Mouse (Mus musculus) embryonic facial prominence, embryonic 10.5 days (tissue): ENCODE data around the gene Cts7. TPM values are rescaled to one million over a fixed set of nuclear protein-coding genes. Genes with fewer than 3 reads are reported as not detected.

Experiments
- DNase-seq: peaks from one replicate; pipeline ENCODE4 v3.0.0-alpha.2; 2017; ENCODE audit warnings: low spot score
- H3K27ac ChIP-seq: fragments of 300-500 bp; sonication (generic); replicated peaks from 2 replicates; pipeline ENCODE4 v1.5.1; 2016; ENCODE audit warnings: mild to moderate bottlenecking
- H3K27me3 ChIP-seq: fragments of 300-500 bp; sonication (generic); replicated peaks from 2 replicates; pipeline ENCODE4 v1.6.1; 2016; ENCODE audit warnings: low read depth, mild to moderate bottlenecking; ENCODE audit not compliant: poor library complexity, severe bottlenecking
- H3K36me3 ChIP-seq: fragments of 300-500 bp; sonication (generic); replicated peaks from 2 replicates; pipeline ENCODE4 v1.6.1; 2016; ENCODE audit warnings: mild to moderate bottlenecking, moderate library complexity
- H3K4me1 ChIP-seq: fragments of 300-500 bp; sonication (generic); 2 replicates; pipeline ENCODE4 v1.6.1; 2016
- H3K4me3 ChIP-seq: fragments of 300-500 bp; sonication (generic); 2 replicates; pipeline ENCODE4 v1.5.1; 2016; ENCODE audit warnings: mild to moderate bottlenecking, moderate library complexity
- H3K9me3 ChIP-seq: fragments of 300-500 bp; sonication (generic); 2 replicates; pipeline ENCODE4 v1.6.1; 2016; ENCODE audit warnings: mild to moderate bottlenecking
- microRNA-seq: library from miRNA; unstranded; fragments of <30 nt; microRNA quantifications from one replicate; pipeline ENCODE4, GENCODE M21; 2017
- polyA plus RNA-seq: library from polyadenylated mRNA; unstranded; fragments of >200 nt; fragmentation: Nextera tagmentation; extraction: Ambion mirVana; gene quantifications from 2 replicates; pipeline ENCODE4 v1.2.1, GENCODE M21; 2016

The Cts7 gene
- not detected in 2 replicates for polyA plus RNA-seq

GRCm38 (mm10) chr13:61358097-61358496, at the start of gene Cts7:
TSS of gene Cts7 (minus strand) at chr13:61358197.
- Histone ChIP-seq H3K9me3 (peaks cover 35% of the 10 kb centered on the region; the same call in 1 of the 2 replicates), H3K36me3 (no peaks in the 10 kb centered on the region), H3K27me3 (no peaks in the 10 kb centered on the region), H3K27ac (no peak within 1 kb of the TSS), H3K4me1 (no peaks in the 10 kb centered on the region), H3K4me3 (no peak within 1 kb of the TSS)
- DNase-seq, result no peak

Small RNA genes lying within 50 kb of the gene (microRNA-seq; reads per million reads assigned to microRNA genes)
- gene Gm27704, result not detected

Other genes starting within 250 kb of the Cts7 start
- gene Ctsr, start 193.9 kb downstream of the Cts7 start, polyA plus RNA-seq, result not detected in 2 replicates
- not detected in 2 replicates for gene Cts6, start 154.8 kb downstream of the Cts7 start, polyA plus RNA-seq
- not detected in 2 replicates for gene Cts8, start 102.8 kb downstream of the Cts7 start, polyA plus RNA-seq
- gene Gm49398, start 69.4 kb downstream of the Cts7 start, polyA plus RNA-seq, result not detected in 2 replicates
- not detected in 2 replicates for gene Ctsm, start 183.6 kb upstream of the Cts7 start, polyA plus RNA-seq
- not detected in 2 replicates for gene Gm49352, start 210.0 kb upstream of the Cts7 start, polyA plus RNA-seq
- not detected in 2 replicates for gene Cts3, start 211.9 kb upstream of the Cts7 start, polyA plus RNA-seq